Mouse (Mus musculus): ENCODE results near the gene Trpd52l3. TPM values are rescaled to one million over a fixed set of nuclear protein-coding genes. Genes with fewer than 3 reads are reported as not detected.

The Trpd52l3 gene
- total RNA-seq, 2 experiments from 2014 or later = not detected

DNA sequence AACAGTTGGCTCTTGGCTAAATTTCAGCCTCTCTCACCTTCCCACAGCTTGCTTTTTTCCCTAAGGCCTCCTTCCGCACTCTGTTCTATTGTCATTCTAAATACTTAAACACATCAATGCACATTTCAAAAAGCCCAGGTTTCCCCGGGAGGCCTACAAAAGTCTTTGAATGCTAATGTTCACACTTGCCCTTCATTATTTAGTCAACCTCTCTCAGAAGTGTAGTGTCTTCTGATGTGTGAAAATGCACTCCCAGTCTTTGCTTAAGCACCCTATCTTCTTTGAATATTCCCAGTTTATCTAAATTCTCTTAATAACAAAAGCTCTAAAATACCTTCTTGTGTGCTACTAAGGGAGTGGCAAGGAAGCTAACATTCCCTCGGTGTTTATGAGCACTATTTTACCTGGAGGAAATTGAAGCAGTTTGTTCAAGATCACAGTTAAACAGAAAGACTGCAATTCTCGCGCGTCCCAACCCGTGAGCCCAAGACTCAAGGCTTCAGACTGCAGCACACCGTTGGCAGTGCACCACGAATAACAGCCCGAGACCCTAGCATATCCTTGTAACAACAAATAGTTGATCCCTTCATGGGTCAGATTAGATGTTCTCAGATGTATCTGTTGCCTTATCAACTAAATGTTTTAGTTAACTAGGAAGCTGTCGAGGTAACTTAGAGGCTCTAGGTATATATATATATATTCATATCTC, 25.6 kb downstream of the Trpd52l3 start:
- no peak for DNase-seq (ENCODE audit: low spot score in 2 of 2)

DNA sequence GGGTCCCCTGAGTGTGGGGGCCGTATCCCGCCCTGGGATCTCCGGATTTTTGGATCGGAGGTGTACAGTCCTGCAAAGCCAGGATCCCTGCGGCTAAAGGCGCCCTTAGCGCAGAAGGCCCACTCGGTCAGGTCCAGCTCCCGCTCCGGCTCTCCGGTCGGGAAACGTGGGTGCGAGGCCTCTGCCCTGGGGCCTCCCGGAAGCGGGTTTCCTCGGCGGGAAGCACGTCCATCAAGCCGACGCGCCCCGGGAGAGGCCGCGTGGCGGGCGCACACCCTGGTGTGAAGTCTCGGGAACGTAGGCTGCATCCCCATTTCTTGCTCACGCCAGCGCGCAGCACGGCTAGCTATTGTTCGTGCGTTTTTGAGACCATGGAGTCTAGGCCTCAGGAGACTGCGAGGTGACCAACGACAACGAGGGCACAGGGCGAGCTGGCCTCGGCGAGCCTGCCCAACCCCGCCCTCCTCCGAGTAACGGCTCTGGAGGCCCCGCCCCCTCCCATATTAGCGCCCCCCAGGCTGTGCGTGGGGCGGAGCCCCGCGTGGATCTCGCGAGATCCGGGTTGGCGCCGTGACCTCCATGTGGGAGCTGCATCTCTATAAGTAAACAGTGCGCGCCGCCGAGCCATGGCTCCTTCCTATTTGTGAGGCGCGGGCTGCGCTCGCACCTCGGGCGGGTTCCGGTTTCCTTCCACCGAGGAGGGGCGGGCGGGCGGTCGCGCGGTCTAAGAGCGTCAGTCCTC, 26.5 kb downstream of the Trpd52l3 start, which contains the start of gene Uhrf2:
Gene Uhrf2, plus strand, starts transcription at position 620 of the 742 bp plus-strand sequence.
- DNase-seq (ENCODE audit: low spot score in 2 of 2) = peak; percentile 95 to 96

DNA sequence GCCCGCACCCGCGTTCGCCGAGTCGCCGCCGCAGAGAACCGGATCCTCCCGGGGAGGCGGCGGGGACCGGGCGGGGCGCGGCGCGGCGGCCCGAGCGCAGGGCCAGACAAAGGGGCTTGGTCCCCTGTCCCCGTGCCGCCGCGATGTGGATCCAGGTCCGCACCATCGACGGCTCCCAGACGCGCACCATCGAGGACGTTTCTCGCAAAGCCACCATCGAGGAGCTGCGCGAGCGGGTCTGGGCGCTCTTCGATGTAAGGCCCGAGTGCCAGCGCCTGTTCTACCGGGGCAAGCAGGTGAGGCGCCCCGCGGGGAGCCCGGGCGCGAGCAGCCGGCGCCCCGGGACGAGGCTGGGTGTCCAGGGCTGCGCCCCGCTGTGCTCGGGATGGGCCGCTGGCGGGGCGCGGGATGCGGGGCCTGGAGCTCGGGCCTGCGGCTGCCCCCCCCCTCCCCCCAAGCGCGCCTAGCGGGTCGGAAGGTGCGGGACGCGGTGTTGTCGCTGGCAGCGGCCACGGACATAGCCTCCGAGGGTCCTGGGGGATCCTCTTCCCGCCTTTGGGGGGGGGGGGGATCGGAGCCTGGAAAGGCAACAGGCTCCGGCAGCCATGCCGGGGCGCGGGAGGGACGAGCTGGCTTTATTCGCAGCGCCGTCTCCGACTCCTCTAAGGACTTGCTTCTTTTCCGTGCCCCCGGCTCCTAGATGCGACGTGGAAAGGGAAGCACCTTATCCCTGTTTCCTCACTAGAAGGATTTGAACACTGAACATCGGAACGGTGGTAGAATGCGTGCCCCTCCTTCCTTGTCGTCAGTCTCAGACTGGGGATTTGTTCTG, 27.3 kb downstream of the Trpd52l3 start:
- peak in 1 of 2 experiments; percentile 34 for DNase-seq (ENCODE audit: low spot score in 2 of 2)

DNA sequence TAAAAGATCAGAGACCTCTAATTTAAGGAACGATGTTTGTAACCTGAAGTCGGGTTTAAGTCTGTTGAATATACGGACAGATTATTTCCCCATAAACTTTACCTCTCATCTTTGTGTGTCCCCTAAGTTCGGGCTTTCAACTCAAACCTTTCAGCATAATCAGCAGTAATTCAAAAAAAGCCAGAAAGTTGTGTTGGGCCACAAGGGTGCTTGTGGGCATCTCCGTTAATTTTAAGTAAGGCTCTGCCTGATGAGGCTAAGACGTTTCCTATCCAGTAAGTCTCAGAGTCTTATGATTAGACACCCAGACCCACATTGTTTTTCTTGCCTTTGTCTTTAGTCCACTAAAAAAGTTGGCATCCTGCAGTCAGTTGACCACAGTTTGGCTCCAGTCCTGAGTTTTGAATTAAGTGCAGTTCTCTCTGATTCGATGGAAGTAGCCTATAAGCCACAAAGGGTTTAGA, 27.9 kb downstream of the Trpd52l3 start:
- DNase-seq (ENCODE audit: low spot score in 2 of 2) = no peak

DNA sequence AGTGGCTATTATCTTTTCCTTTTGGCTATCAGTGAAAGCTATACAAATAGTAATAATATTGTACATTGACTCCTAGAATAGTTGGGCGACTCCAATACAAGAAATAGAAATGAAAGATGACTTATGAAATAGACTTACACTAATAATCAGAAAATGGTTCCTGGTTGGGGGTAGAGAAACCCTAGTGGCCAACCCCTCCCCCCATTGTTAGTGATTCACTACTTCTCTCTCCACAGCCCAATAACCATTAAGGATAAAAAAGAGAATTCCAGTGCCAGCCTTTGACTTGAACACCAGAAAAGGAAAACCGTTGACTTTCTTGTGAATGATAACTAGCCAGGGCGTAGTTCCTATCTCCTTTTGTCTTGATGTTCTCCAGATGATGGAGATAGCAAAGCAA, 28.6 kb downstream of the Trpd52l3 start:
- DNase-seq (ENCODE audit: low spot score in 2 of 2) = no peak

DNA sequence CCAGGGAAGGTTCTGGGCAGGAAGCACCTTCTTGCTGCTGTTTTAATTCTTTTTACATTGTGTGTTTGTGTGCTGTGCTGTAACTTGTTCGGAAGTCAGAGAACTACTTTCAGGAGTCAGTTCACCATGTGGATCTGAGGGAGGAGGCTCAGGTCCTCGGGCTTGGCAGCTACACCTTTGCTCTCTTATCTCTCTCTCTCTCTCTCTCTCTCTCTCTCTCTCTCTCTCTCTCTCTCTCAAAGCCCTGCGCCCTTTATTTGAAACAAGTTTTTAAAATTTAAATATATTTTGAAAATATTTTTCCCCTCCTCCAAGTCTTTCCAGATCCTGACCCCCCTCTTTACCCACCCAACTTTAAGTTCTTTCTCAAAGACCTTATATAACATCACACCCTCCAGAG, 31.8 kb downstream of the Trpd52l3 start:
- DNase-seq (ENCODE audit: low spot score in 2 of 2) = no peak

DNA sequence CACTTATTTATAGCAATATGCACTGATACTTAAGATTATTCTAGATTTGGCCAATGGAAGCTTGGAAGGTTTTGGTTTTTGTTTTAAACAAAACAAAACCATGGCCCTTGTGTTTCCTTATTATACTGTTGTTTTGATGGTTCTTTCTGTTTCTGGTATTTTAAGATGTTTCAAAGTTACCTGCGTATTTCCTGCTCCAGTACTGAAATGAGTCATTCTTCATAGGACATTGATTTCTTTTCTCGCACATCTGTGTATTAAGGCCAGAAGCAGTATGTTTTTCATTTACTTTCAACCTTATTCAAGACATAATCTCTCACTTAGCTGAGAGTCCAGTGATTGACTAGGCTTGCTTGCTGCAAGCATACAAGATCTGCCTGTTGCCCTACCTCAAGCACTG, 40.1 kb downstream of the Trpd52l3 start:
- no peak for DNase-seq (ENCODE audit: low spot score in 2 of 2)

DNA sequence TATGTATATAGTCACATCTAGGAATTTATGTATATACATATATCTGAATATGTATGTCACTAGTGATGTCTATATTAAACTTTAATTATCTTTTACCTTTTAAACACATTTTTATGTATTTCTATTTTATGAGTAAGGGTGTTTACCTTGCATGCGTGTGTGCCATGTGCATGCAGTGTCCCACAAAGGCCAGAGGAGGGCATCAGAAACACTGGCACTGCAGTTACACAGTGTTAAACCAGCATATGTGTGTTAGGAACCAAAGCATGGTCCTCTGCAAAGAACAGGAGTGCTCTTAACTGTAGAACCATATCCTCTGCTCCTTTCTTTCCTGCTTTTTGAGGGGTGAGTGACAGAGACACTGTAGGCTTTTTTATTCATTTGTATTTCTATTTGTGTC, 41.0 kb downstream of the Trpd52l3 start:
- no peak for DNase-seq (ENCODE audit: low spot score in 2 of 2)

DNA sequence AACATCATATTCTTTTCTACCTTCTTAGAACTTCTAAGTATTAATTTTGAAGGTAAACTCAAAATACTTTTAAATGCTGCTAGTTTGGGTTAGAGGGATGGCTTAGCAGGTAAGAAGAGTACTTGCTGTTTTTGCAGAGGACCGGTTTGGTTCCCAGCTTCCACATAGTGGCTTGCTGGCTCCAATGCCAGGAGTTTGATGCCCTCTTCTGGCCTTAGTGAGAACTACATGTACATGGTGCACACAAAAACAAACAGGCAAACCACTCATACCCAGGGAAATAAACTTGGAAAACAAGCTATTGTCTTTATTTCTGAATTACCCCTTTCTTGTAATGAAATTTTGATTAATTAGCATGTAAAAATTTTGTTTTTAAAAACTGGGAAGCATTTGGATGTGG, 42.3 kb downstream of the Trpd52l3 start:
- DNase-seq (ENCODE audit: low spot score in 2 of 2) = no peak

DNA sequence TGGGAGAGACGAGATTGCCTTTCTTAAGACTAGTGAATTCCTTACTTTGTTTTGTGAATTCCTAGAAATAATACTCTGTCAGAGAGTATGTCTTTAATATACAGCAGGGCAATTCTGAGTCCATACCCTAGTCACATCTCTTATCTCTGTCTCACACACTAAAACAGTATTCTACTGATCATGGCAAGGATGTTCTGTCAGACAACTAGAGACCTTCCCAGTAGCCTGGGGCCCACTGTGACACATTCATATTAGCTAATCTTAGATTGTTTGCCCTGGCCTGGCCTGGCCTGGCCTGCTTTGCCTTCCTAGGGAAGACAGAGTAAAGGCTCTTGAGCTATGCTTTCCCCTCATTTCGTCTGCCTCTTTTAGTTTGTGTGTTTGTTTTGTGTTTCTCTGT, 47.0 kb downstream of the Trpd52l3 start:
- no peak for DNase-seq (ENCODE audit: low spot score in 2 of 2)

DNA sequence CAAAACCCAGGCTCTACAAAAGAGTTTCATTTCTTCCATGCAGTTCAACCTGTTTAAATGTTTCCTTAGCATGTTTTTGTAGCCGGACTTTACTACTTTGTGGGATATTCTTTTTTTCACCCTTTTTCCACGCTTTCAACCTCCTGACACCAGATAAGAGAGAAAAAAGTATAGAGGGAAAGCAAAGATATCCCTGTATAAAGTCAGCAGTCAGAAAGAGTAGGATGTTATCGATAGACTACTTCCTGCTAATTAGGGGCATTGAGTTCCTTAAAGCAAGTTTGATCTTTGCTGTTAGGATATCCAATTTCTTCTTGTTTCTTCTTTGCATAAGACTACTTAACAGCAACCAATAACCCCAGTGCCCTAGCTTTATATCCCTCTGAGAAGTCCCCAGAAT, 47.9 kb downstream of the Trpd52l3 start:
- DNase-seq (ENCODE audit: low spot score in 2 of 2) = no peak

DNA sequence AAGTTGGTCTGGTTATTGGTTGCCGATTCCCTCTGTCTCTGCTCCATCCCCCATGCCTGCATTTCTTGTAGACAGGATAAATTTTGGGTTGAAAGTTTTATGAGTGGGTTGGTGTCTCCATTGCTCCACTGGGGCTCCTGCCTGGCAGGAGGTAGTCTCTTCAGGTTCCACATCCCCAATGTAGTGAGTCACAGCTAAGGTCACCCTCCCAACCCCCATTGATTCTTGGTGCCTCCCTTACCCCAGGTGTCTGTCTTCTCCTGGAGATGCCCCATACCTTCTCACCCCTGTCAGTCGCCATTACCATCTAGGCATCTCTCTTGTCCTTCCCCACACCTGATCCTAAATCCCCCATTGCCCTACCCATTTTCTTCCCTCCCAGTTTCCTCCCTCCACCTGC, 50.6 kb downstream of the Trpd52l3 start:
- no peak for DNase-seq (ENCODE audit: low spot score in 2 of 2)

Other genes starting within 250 kb of the Trpd52l3 start
- 10 to 100 TPM; 15.6 to 16.5 TPM for gene 9930021J03Rik, start 197.8 kb upstream of the Trpd52l3 start, total RNA-seq (2021)
- 10 to 100 TPM; 17.1 to 17.6 TPM for gene Ranbp6, start 190.8 kb upstream of the Trpd52l3 start, total RNA-seq (2021)
- gene Il33, start 78.7 kb upstream of the Trpd52l3 start, total RNA-seq (2021) = 10 to 100 TPM; 15.4 to 15.5 TPM
- 10 to 100 TPM; 31.7 to 39.0 TPM for gene Uhrf2, start 26.7 kb downstream of the Trpd52l3 start, total RNA-seq (2021)
- gene Gldc, start 171.6 kb downstream of the Trpd52l3 start, total RNA-seq (2021) = 1 to 10 TPM; 1.3 to 1.7 TPM
- not detected for gene Mbl2, start 229.2 kb downstream of the Trpd52l3 start, total RNA-seq (2021)